Mouse (Mus musculus): Measurements from ENCODE around the gene Rgs6.

DNA sequence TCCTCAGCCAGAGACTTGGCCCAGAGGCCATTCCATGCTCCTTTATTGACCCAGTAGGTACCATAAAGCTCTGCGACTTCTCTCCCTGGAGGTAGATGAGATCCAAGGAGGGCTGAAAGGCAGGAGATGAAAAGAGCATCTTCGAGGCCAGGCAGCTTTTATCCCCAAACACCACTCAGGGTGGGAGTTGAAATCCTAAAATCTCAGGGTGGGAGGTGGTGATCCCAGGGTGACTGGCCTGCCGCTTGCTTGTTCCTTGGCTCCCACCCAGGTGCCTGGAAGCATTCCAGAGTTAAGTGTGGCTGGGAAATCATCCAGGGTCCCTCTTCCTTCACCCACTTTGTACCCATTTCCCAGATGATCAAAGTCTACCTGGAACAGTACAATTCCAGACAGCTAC lies 525.9 kb downstream of the Rgs6 start:
- TF ChIP-seq CTCF (IDR thresholded peaks at IDR 0.05; ENCODE audit: extremely low read depth, insufficient read length, insufficient replicate concordance, low read depth, low read length) (no peak), POLR2A (IDR thresholded peaks at IDR 0.05; ENCODE audit: low read depth, low read length) (no peak)

Data from small intestine, adult 2 months (tissue).